Mouse (Mus musculus) heart, postnatal 0 days (tissue): ENCODE results near the gene Iqcj.

Experiments
- CTCF ChIP-seq: IDR thresholded peaks from 2 replicates; pipeline ENCODE4 v1.5.1; 2016; ENCODE audit warnings: antibody characterized with exemption, control low read depth, low read depth
- EP300 ChIP-seq: IDR thresholded peaks from 2 replicates; pipeline ENCODE4 v1.6.1; 2016; ENCODE audit warnings: antibody characterized with exemption, low read depth

GRCm38 (mm10) chr3:67974340-67974998, 82.4 kb downstream of the Iqcj start:
- TF ChIP-seq CTCF (no peak), EP300 (no peak)
